Mouse (Mus musculus): ENCODE measurements around the gene Cldn9. TPM values are rescaled to one million over a fixed set of nuclear protein-coding genes. Genes with fewer than 3 reads are reported as not detected.

Gene Cldn9
- polyA plus RNA-seq, 1 experiment from 2014 or later = 1.3 TPM

- no peak overlapping the region for H3K27ac ChIP-seq (ENCODE audit: low read depth)
- H3K9ac ChIP-seq (ENCODE audit: low read length) = no peak overlapping the region
- no peak overlapping the region for H3K4me2 ChIP-seq (ENCODE audit: low read length)
- H3K36me3 ChIP-seq (ENCODE audit: control insufficient read depth, insufficient read depth, low read length) = no peaks in the 10 kb centered on the region
- DNase-seq (ENCODE audit: low spot score) = no peak
- no peaks in the 10 kb centered on the region for H3K9me3 ChIP-seq (ENCODE audit: control insufficient read depth, low read length)
- H3K4me1 ChIP-seq (replicated peaks; ENCODE audit: control insufficient read depth, insufficient read depth, low read length) = no peaks in the 10 kb centered on the region
- ATAC-seq (replicated peaks; ENCODE audit: low FRiP score, low TSS enrichment, low read depth) = no peak
- WGBS = 80% methylated on average over 1 of the region's 2 CpGs
- no peak overlapping the region for H3K4me3 ChIP-seq (ENCODE audit: low read depth, low read length)
- no peaks in the 10 kb centered on the region for H3K27me3 ChIP-seq (replicated peaks; ENCODE audit: control insufficient read depth, insufficient read depth, low read length)
These were observed 30.5 kb downstream of the Cldn9 start for GRCm38 (mm10) chr17:23653324-23653723.

GRCm38 (mm10) chr17:23651363-23651762 lies 32.5 kb downstream of the Cldn9 start:
- Histone ChIP-seq H3K9ac (ENCODE audit: low read length) (no peak overlapping the region), H3K36me3 (ENCODE audit: control insufficient read depth, insufficient read depth, low read length) (no peaks in the 10 kb centered on the region), H3K4me1 (replicated peaks; ENCODE audit: control insufficient read depth, insufficient read depth, low read length) (no peaks in the 10 kb centered on the region), H3K27me3 (replicated peaks; ENCODE audit: control insufficient read depth, insufficient read depth, low read length) (0 out of 2 replicates have a peak, but pooled peaks cover 3% of the 10 kb centered on the region), H3K27ac (ENCODE audit: low read depth) (no peak overlapping the region), H3K4me2 (ENCODE audit: low read length) (no peak overlapping the region), H3K9me3 (ENCODE audit: control insufficient read depth, low read length) (no peaks in the 10 kb centered on the region), H3K4me3 (ENCODE audit: low read depth, low read length) (no peak overlapping the region)
- DNase-seq (ENCODE audit: low spot score) (no peak), ATAC-seq (replicated peaks; ENCODE audit: low FRiP score, low TSS enrichment, low read depth) (no peak)
- 74% methylated on average over 6 of the region's 6 CpGs for whole genome bisulfite sequencing

DNA sequence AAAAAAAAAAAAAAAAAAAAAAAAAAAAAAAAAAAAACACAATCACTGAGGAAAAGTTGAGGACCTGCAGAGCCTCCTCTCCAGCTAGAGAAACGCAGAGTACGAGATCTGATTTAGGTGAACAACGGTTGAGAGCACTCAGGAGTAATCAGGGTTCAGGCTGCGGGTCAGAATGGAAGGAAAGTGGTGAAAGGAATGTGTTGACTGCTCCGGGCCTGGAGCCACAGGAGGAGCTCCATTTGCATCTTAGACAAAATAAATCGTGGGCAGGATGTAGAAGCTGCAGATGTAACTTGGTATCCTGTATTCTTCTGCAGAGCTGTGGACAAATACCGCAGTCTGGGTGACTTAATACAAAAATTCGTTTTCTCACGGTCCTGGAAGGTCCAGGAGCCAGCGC lies 37.9 kb downstream of the Cldn9 start:
- peaks cover 22% of the 10 kb centered on the region for H3K27me3 ChIP-seq (replicated peaks; ENCODE audit: control insufficient read depth, insufficient read depth, low read length)
- ATAC-seq (replicated peaks; ENCODE audit: low FRiP score, low TSS enrichment, low read depth) = no peak
- H3K9me3 ChIP-seq (ENCODE audit: control insufficient read depth, low read length) = no peaks in the 10 kb centered on the region
- WGBS = 37% methylated on average over 10 of the region's 10 CpGs
- no peak for DNase-seq (ENCODE audit: low spot score)
- H3K4me2 ChIP-seq (ENCODE audit: low read length) = no peak overlapping the region
- no peak overlapping the region for H3K9ac ChIP-seq (ENCODE audit: low read length)
- H3K4me3 ChIP-seq (ENCODE audit: low read depth, low read length) = no peak overlapping the region
- H3K27ac ChIP-seq (ENCODE audit: low read depth) = no peak overlapping the region
- H3K4me1 ChIP-seq (replicated peaks; ENCODE audit: control insufficient read depth, insufficient read depth, low read length) = no peaks in the 10 kb centered on the region
- H3K36me3 ChIP-seq (ENCODE audit: control insufficient read depth, insufficient read depth, low read length) = no peaks in the 10 kb centered on the region

DNA sequence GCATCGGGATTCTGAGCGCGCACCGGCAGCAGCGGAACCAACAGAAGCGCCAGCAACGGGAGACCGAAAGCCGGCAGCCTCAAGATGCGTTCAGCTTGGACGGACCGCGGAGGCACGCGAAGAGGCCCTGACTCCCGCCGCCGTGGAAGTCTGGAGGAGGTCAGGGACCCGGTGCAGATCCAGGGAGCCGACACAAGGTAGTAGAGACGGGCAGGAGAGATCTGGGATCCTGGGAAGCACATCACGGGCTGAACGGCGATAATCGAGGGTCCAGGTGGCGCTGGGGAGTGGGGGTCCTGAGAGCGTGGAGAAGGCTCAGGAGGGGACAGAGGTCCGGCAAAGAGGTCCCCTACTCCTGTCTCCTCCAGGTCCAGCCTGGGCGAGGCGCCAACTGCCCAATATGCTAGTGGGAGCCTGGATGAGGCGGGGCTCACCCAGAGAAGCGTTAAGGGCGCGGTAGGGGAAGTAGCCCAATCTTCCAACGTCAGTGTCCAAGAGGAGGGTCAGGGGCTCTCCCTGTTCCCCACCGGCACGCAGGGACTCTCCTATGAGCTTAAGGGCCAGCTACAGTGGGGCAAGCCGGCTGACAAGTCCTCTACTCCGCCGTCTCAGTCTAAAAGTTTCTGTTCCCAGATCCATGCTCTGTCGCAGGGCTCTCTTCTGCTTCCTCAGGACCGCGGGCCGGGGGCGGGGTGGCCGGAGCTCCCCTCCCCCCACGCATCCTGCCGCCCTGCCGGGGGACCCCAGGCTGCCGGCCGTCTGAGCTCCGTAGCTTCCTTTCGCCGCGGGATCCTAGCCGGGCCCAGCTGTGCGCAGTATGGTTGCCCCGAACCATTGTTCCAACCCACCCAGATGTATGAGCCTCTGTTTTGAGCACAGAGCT lies 39.0 kb downstream of the Cldn9 start, which contains the start of gene Mmp25:
TSS of gene Mmp25 (minus strand) at position 665 of the 883 bp plus-strand sequence.
- peaks cover 22% of the 10 kb centered on the region for H3K27me3 ChIP-seq (replicated peaks; ENCODE audit: control insufficient read depth, insufficient read depth, low read length)

More for the DNA sequence above, 39.0 kb downstream of the Cldn9 start, which contains the start of gene Mmp25:
- under 1% methylated on average over 58 of the region's 58 CpGs for WGBS
- ATAC-seq (replicated peaks; ENCODE audit: low FRiP score, low TSS enrichment, low read depth) (0 out of 2 replicates have a peak, but pooled peaks have one; percentile 56), DNase-seq (ENCODE audit: low spot score) (peak; percentile 66)
- Histone ChIP-seq H3K9me3 (ENCODE audit: control insufficient read depth, low read length) (no peaks in the 10 kb centered on the region), H3K4me1 (replicated peaks; ENCODE audit: control insufficient read depth, insufficient read depth, low read length) (no peaks in the 10 kb centered on the region), H3K4me3 (ENCODE audit: low read depth, low read length) (peak within 1 kb of the TSS; percentile 41), H3K9ac (ENCODE audit: low read length) (peak within 1 kb of the TSS; percentile 36), H3K27ac (ENCODE audit: low read depth) (no peak within 1 kb of the TSS), H3K36me3 (ENCODE audit: control insufficient read depth, insufficient read depth, low read length) (no peaks in the 10 kb centered on the region), H3K4me2 (ENCODE audit: low read length) (peak within 1 kb of the TSS; percentile 80)

Other genes starting within 250 kb of the Cldn9 start
- gene Vmn2r117, start 204.3 kb downstream of the Cldn9 start, polyA plus RNA-seq (2014; fragmentation: Nextera tagmentation; extraction: Ambion mirVana) = not detected in 2 replicates
- 19.1 and 19.7 TPM in 2 replicates for gene Zfp213, start 119.8 kb downstream of the Cldn9 start, polyA plus RNA-seq (2014; fragmentation: Nextera tagmentation; extraction: Ambion mirVana)
- gene Zfp13, start 84.5 kb downstream of the Cldn9 start, polyA plus RNA-seq (2014; fragmentation: Nextera tagmentation; extraction: Ambion mirVana) = 12.3 and 14.8 TPM in 2 replicates
- gene Zscan10, start 83.2 kb downstream of the Cldn9 start, polyA plus RNA-seq (2014; fragmentation: Nextera tagmentation; extraction: Ambion mirVana) = 0.14 TPM in 1 of 2 replicates, not detected in the other
- 0.51 and 0.67 TPM in 2 replicates for gene Mmp25, start 38.7 kb downstream of the Cldn9 start, polyA plus RNA-seq (2014; fragmentation: Nextera tagmentation; extraction: Ambion mirVana)
- gene Bicdl2, start 23.5 kb downstream of the Cldn9 start, polyA plus RNA-seq (2014; fragmentation: Nextera tagmentation; extraction: Ambion mirVana) = 1.5 and 2.1 TPM in 2 replicates
- 83.3 and 84.8 TPM in 2 replicates for gene Hcfc1r1, start 10.4 kb downstream of the Cldn9 start, polyA plus RNA-seq (2014; fragmentation: Nextera tagmentation; extraction: Ambion mirVana)
- 45.8 and 50.2 TPM in 2 replicates for gene Thoc6, start 10.1 kb downstream of the Cldn9 start, polyA plus RNA-seq (2014; fragmentation: Nextera tagmentation; extraction: Ambion mirVana)
- gene Tnfrsf12a, start 6.6 kb downstream of the Cldn9 start, polyA plus RNA-seq (2014; fragmentation: Nextera tagmentation; extraction: Ambion mirVana) = 23.3 and 24.4 TPM in 2 replicates
- gene Cldn6, start 4.8 kb downstream of the Cldn9 start, polyA plus RNA-seq (2014; fragmentation: Nextera tagmentation; extraction: Ambion mirVana) = 88.4 and 97.9 TPM in 2 replicates
- gene 1520401A03Rik, start 38.8 kb upstream of the Cldn9 start, polyA plus RNA-seq (2014; fragmentation: Nextera tagmentation; extraction: Ambion mirVana) = 0.04 TPM in 1 of 2 replicates, not detected in the other
- 53.6 and 57.9 TPM in 2 replicates for gene Pkmyt1, start 42.3 kb upstream of the Cldn9 start, polyA plus RNA-seq (2014; fragmentation: Nextera tagmentation; extraction: Ambion mirVana)
- 18.4 and 18.6 TPM in 2 replicates for gene Paqr4, start 56.8 kb upstream of the Cldn9 start, polyA plus RNA-seq (2014; fragmentation: Nextera tagmentation; extraction: Ambion mirVana)
- 0.16 and 0.19 TPM in 2 replicates for gene Kremen2, start 61.8 kb upstream of the Cldn9 start, polyA plus RNA-seq (2014; fragmentation: Nextera tagmentation; extraction: Ambion mirVana)
- gene Flywch1, start 87.6 kb upstream of the Cldn9 start, polyA plus RNA-seq (2014; fragmentation: Nextera tagmentation; extraction: Ambion mirVana) = 58.6 and 69.4 TPM in 2 replicates
- 21.2 and 21.5 TPM in 2 replicates for gene Flywch2, start 102.1 kb upstream of the Cldn9 start, polyA plus RNA-seq (2014; fragmentation: Nextera tagmentation; extraction: Ambion mirVana)
- 451 and 452 TPM in 2 replicates for gene Srrm2, start 106.5 kb upstream of the Cldn9 start, polyA plus RNA-seq (2014; fragmentation: Nextera tagmentation; extraction: Ambion mirVana)
- gene Elob, start 145.1 kb upstream of the Cldn9 start, polyA plus RNA-seq (2014; fragmentation: Nextera tagmentation; extraction: Ambion mirVana) = 1,105 and 1,121 TPM in 2 replicates
- 0.26 TPM in 1 of 2 replicates, not detected in the other for gene Prss33, start 152.0 kb upstream of the Cldn9 start, polyA plus RNA-seq (2014; fragmentation: Nextera tagmentation; extraction: Ambion mirVana)
- 1.1 and 1.5 TPM in 2 replicates for gene Prss32, start 159.8 kb upstream of the Cldn9 start, polyA plus RNA-seq (2014; fragmentation: Nextera tagmentation; extraction: Ambion mirVana)
- 2.1 and 2.9 TPM in 2 replicates for gene Prss41, start 160.1 kb upstream of the Cldn9 start, polyA plus RNA-seq (2014; fragmentation: Nextera tagmentation; extraction: Ambion mirVana)
- gene Prss21, start 184.0 kb upstream of the Cldn9 start, polyA plus RNA-seq (2014; fragmentation: Nextera tagmentation; extraction: Ambion mirVana) = not detected in 2 replicates
- gene Dcpp1, start 196.8 kb upstream of the Cldn9 start, polyA plus RNA-seq (2014; fragmentation: Nextera tagmentation; extraction: Ambion mirVana) = not detected in 2 replicates
- gene Dcpp2, start 196.9 kb upstream of the Cldn9 start, polyA plus RNA-seq (2014; fragmentation: Nextera tagmentation; extraction: Ambion mirVana) = not detected in 2 replicates
- gene Dcpp3, start 233.4 kb upstream of the Cldn9 start, polyA plus RNA-seq (2014; fragmentation: Nextera tagmentation; extraction: Ambion mirVana) = not detected in 2 replicates

All from intestine, embryonic 14.5 days (tissue).